Mouse (Mus musculus): ENCODE results near the gene Fam124b. TPM values are rescaled to one million over a fixed set of nuclear protein-coding genes. Genes with fewer than 3 reads are reported as not detected.

Gene Fam124b
- 0.45 and 1.4 TPM in 2 replicates for polyA plus RNA-seq (2014; fragmentation: Nextera tagmentation; extraction: Ambion mirVana)

- ATAC-seq (ENCODE audit: insufficient number of reproducible peaks, low FRiP score, low TSS enrichment, low read depth): no peak
Observed at GRCm38 (mm10) chr1:80218268-80218667, at the start of gene Fam124b. Gene Fam124b (minus strand): TSS chr1:80218473.

GRCm38 (mm10) chr1:80260443-80260842 lies 42.2 kb upstream of the Fam124b start:
- 88% methylated on average over 1 of the region's 1 CpGs for WGBS
- DNase-seq (ENCODE audit: low spot score): no peak
- H3K4me3 ChIP-seq (ENCODE audit: low read depth, low read length): no peak overlapping the region

More at GRCm38 (mm10) chr1:80218268-80218667, at the start of gene Fam124b:
- Histone ChIP-seq H3K9ac (ENCODE audit: low read length) (no peak within 1 kb of the TSS), H3K27ac (replicated peaks; ENCODE audit: low read depth, low read length) (no peak within 1 kb of the TSS), H3K4me2 (ENCODE audit: low read depth, severe bottlenecking) (no peak within 1 kb of the TSS), H3K4me1 (ENCODE audit: control insufficient read depth, insufficient read depth, low read length) (no peaks in the 10 kb centered on the region), H3K4me3 (ENCODE audit: low read depth, low read length) (no peak within 1 kb of the TSS), H3K36me3 (ENCODE audit: control insufficient read depth, insufficient read depth, low read length) (no peaks in the 10 kb centered on the region), H3K27me3 (ENCODE audit: control insufficient read depth, insufficient read depth, low read length) (no peaks in the 10 kb centered on the region), H3K9me3 (ENCODE audit: control insufficient read depth, low read length) (no peaks in the 10 kb centered on the region)
- 57% methylated on average over 6 of the region's 6 CpGs for WGBS
- DNase-seq (ENCODE audit: low spot score): peak; percentile 55

GRCm38 (mm10) chr1:80258632-80259031 lies 40.4 kb upstream of the Fam124b start:
- no peak overlapping the region for H3K27ac ChIP-seq (replicated peaks; ENCODE audit: low read depth, low read length)
- 85% methylated on average over 4 of the region's 4 CpGs for WGBS
- DNase-seq (ENCODE audit: low spot score) (no peak), ATAC-seq (ENCODE audit: insufficient number of reproducible peaks, low FRiP score, low TSS enrichment, low read depth) (no peak)
- H3K9ac ChIP-seq (ENCODE audit: low read length): no peak overlapping the region
- no peak overlapping the region for H3K4me2 ChIP-seq (ENCODE audit: low read depth, severe bottlenecking)
- H3K36me3 ChIP-seq (ENCODE audit: control insufficient read depth, insufficient read depth, low read length): no peaks in the 10 kb centered on the region
- H3K9me3 ChIP-seq (ENCODE audit: control insufficient read depth, low read length): no peaks in the 10 kb centered on the region
- no peaks in the 10 kb centered on the region for H3K4me1 ChIP-seq (ENCODE audit: control insufficient read depth, insufficient read depth, low read length)
- no peak overlapping the region for H3K4me3 ChIP-seq (ENCODE audit: low read depth, low read length)
- H3K27me3 ChIP-seq (ENCODE audit: control insufficient read depth, insufficient read depth, low read length): no peaks in the 10 kb centered on the region

More at GRCm38 (mm10) chr1:80260443-80260842, 42.2 kb upstream of the Fam124b start:
- H3K4me2 ChIP-seq (ENCODE audit: low read depth, severe bottlenecking): no peak overlapping the region
- no peak overlapping the region for H3K27ac ChIP-seq (replicated peaks; ENCODE audit: low read depth, low read length)
- no peaks in the 10 kb centered on the region for H3K9me3 ChIP-seq (ENCODE audit: control insufficient read depth, low read length)
- H3K9ac ChIP-seq (ENCODE audit: low read length): no peak overlapping the region
- H3K27me3 ChIP-seq (ENCODE audit: control insufficient read depth, insufficient read depth, low read length): no peaks in the 10 kb centered on the region
- no peak for ATAC-seq (ENCODE audit: insufficient number of reproducible peaks, low FRiP score, low TSS enrichment, low read depth)
- H3K36me3 ChIP-seq (ENCODE audit: control insufficient read depth, insufficient read depth, low read length): no peaks in the 10 kb centered on the region
- no peaks in the 10 kb centered on the region for H3K4me1 ChIP-seq (ENCODE audit: control insufficient read depth, insufficient read depth, low read length)

- Histone ChIP-seq H3K4me2 (ENCODE audit: low read depth, severe bottlenecking) (no peak overlapping the region), H3K9ac (ENCODE audit: low read length) (no peak overlapping the region), H3K27me3 (ENCODE audit: control insufficient read depth, insufficient read depth, low read length) (no peaks in the 10 kb centered on the region), H3K27ac (replicated peaks; ENCODE audit: low read depth, low read length) (no peak overlapping the region), H3K9me3 (ENCODE audit: control insufficient read depth, low read length) (no peaks in the 10 kb centered on the region), H3K4me3 (ENCODE audit: low read depth, low read length) (no peak overlapping the region), H3K36me3 (ENCODE audit: control insufficient read depth, insufficient read depth, low read length) (no peaks in the 10 kb centered on the region), H3K4me1 (ENCODE audit: control insufficient read depth, insufficient read depth, low read length) (no peaks in the 10 kb centered on the region)
- DNase-seq (ENCODE audit: low spot score) (no peak), ATAC-seq (ENCODE audit: insufficient number of reproducible peaks, low FRiP score, low TSS enrichment, low read depth) (no peak)
Observed at GRCm38 (mm10) chr1:80253309-80253708, 35.0 kb upstream of the Fam124b start.

- Histone ChIP-seq H3K9me3 (ENCODE audit: control insufficient read depth, low read length) (no peaks in the 10 kb centered on the region), H3K27me3 (ENCODE audit: control insufficient read depth, insufficient read depth, low read length) (no peaks in the 10 kb centered on the region), H3K36me3 (ENCODE audit: control insufficient read depth, insufficient read depth, low read length) (no peaks in the 10 kb centered on the region), H3K4me1 (ENCODE audit: control insufficient read depth, insufficient read depth, low read length) (no peaks in the 10 kb centered on the region), H3K9ac (ENCODE audit: low read length) (no peak overlapping the region), H3K4me3 (ENCODE audit: low read depth, low read length) (no peak overlapping the region), H3K27ac (replicated peaks; ENCODE audit: low read depth, low read length) (no peak overlapping the region), H3K4me2 (ENCODE audit: low read depth, severe bottlenecking) (no peak overlapping the region)
- no peak for ATAC-seq (ENCODE audit: insufficient number of reproducible peaks, low FRiP score, low TSS enrichment, low read depth)
- 93% methylated on average over 5 of the region's 5 CpGs for WGBS
- DNase-seq (ENCODE audit: low spot score): no peak
Observed at GRCm38 (mm10) chr1:80250247-80250646, 32.0 kb upstream of the Fam124b start.

GRCm38 (mm10) chr1:80247131-80247530 lies 28.9 kb upstream of the Fam124b start:
- no peak for DNase-seq (ENCODE audit: low spot score)
- H3K4me2 ChIP-seq (ENCODE audit: low read depth, severe bottlenecking): no peak overlapping the region
- no peaks in the 10 kb centered on the region for H3K27me3 ChIP-seq (ENCODE audit: control insufficient read depth, insufficient read depth, low read length)
- no peaks in the 10 kb centered on the region for H3K4me1 ChIP-seq (ENCODE audit: control insufficient read depth, insufficient read depth, low read length)
- H3K36me3 ChIP-seq (ENCODE audit: control insufficient read depth, insufficient read depth, low read length): no peaks in the 10 kb centered on the region
- H3K9me3 ChIP-seq (ENCODE audit: control insufficient read depth, low read length): no peaks in the 10 kb centered on the region
- ATAC-seq (ENCODE audit: insufficient number of reproducible peaks, low FRiP score, low TSS enrichment, low read depth): no peak
- no peak overlapping the region for H3K27ac ChIP-seq (replicated peaks; ENCODE audit: low read depth, low read length)
- no peak overlapping the region for H3K9ac ChIP-seq (ENCODE audit: low read length)
- no peak overlapping the region for H3K4me3 ChIP-seq (ENCODE audit: low read depth, low read length)

- H3K9ac ChIP-seq (ENCODE audit: low read length): no peak overlapping the region
- H3K4me2 ChIP-seq (ENCODE audit: low read depth, severe bottlenecking): no peak overlapping the region
- WGBS: 74% methylated on average over 3 of the region's 3 CpGs
- H3K4me1 ChIP-seq (ENCODE audit: control insufficient read depth, insufficient read depth, low read length): no peaks in the 10 kb centered on the region
- no peak for DNase-seq (ENCODE audit: low spot score)
- no peak overlapping the region for H3K27ac ChIP-seq (replicated peaks; ENCODE audit: low read depth, low read length)
- ATAC-seq (ENCODE audit: insufficient number of reproducible peaks, low FRiP score, low TSS enrichment, low read depth): no peak
- no peaks in the 10 kb centered on the region for H3K27me3 ChIP-seq (ENCODE audit: control insufficient read depth, insufficient read depth, low read length)
- H3K36me3 ChIP-seq (ENCODE audit: control insufficient read depth, insufficient read depth, low read length): no peaks in the 10 kb centered on the region
- no peaks in the 10 kb centered on the region for H3K9me3 ChIP-seq (ENCODE audit: control insufficient read depth, low read length)
- H3K4me3 ChIP-seq (ENCODE audit: low read depth, low read length): no peak overlapping the region
Observed at GRCm38 (mm10) chr1:80244123-80244522, 25.9 kb upstream of the Fam124b start.

- H3K4me1 ChIP-seq (ENCODE audit: control insufficient read depth, insufficient read depth, low read length): no peaks in the 10 kb centered on the region
- no peak overlapping the region for H3K4me3 ChIP-seq (ENCODE audit: low read depth, low read length)
- no peak overlapping the region for H3K9ac ChIP-seq (ENCODE audit: low read length)
- H3K36me3 ChIP-seq (ENCODE audit: control insufficient read depth, insufficient read depth, low read length): no peaks in the 10 kb centered on the region
- no peaks in the 10 kb centered on the region for H3K9me3 ChIP-seq (ENCODE audit: control insufficient read depth, low read length)
- H3K27me3 ChIP-seq (ENCODE audit: control insufficient read depth, insufficient read depth, low read length): no peaks in the 10 kb centered on the region
- ATAC-seq (ENCODE audit: insufficient number of reproducible peaks, low FRiP score, low TSS enrichment, low read depth): no peak
- WGBS: 93% methylated on average over 6 of the region's 6 CpGs
- no peak overlapping the region for H3K4me2 ChIP-seq (ENCODE audit: low read depth, severe bottlenecking)
- H3K27ac ChIP-seq (replicated peaks; ENCODE audit: low read depth, low read length): no peak overlapping the region
- no peak for DNase-seq (ENCODE audit: low spot score)
Observed at GRCm38 (mm10) chr1:80241579-80241978, 23.3 kb upstream of the Fam124b start.

GRCm38 (mm10) chr1:80240017-80240660 lies 21.9 kb upstream of the Fam124b start:
- H3K9ac ChIP-seq (ENCODE audit: low read length): no peak overlapping the region
- 57% methylated on average over 12 of the region's 12 CpGs for WGBS
- no peaks in the 10 kb centered on the region for H3K27me3 ChIP-seq (ENCODE audit: control insufficient read depth, insufficient read depth, low read length)
- H3K4me2 ChIP-seq (ENCODE audit: low read depth, severe bottlenecking): no peak overlapping the region
- H3K36me3 ChIP-seq (ENCODE audit: control insufficient read depth, insufficient read depth, low read length): no peaks in the 10 kb centered on the region
- ATAC-seq (ENCODE audit: insufficient number of reproducible peaks, low FRiP score, low TSS enrichment, low read depth) (no peak), DNase-seq (ENCODE audit: low spot score) (no peak)
- no peaks in the 10 kb centered on the region for H3K4me1 ChIP-seq (ENCODE audit: control insufficient read depth, insufficient read depth, low read length)
- H3K27ac ChIP-seq (replicated peaks; ENCODE audit: low read depth, low read length): no peak overlapping the region
- H3K4me3 ChIP-seq (ENCODE audit: low read depth, low read length): no peak overlapping the region
- no peaks in the 10 kb centered on the region for H3K9me3 ChIP-seq (ENCODE audit: control insufficient read depth, low read length)
